Mouse (Mus musculus): ENCODE measurements around the gene Sgms1. TPM values are rescaled to one million over a fixed set of nuclear protein-coding genes. Genes with fewer than 3 reads are reported as not detected.

Sgms1 gene
- polyA plus RNA-seq (2012; ENCODE audit: low replicate concordance): 9.0 and 12.8 TPM in 2 replicates

GRCm38 (mm10) chr19:32389001-32389871 is at the start of gene Sgms1:
TSS of gene Sgms1 (minus strand) at chr19:32389714.

DNA sequence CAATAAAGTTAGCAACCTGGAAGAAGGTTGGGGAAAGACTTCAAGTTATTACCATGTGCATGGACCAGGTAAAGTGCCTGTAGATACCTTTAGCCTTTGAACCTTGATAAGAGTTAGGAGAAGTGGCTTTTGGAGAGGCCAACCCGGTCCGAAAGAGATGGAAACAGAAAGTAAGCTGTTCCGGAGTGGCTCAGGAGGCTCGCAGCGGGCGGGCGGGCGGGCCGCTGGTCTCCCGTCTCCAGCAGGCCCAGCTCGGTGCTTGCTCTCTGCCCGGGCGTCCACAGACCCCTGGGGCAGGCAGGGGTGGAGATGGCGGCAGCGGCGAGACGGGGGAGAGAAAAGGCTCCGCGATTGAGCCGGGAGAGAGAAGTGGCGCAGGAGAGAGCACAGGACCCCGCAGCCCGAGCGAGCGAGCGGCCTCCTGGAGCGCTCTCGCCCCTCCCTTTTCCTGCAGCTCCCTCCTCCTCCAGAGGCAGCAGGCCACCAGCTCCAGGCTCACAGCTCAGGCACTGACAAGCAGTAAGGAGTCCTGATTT is 281.7 kb downstream of the Sgms1 start, which contains the start of gene Asah2:
Asah2 (minus strand) TSS at position 441 of the 536 bp plus-strand sequence.

Other genes starting within 250 kb of the Sgms1 start
- gene Rpl9-ps6, start 76.9 kb upstream of the Sgms1 start, polyA plus RNA-seq (2012; ENCODE audit: low replicate concordance): 0.75 and 4.3 TPM in 2 replicates
- gene Minpp1, start 96.1 kb upstream of the Sgms1 start, polyA plus RNA-seq (2012; ENCODE audit: low replicate concordance): 95.4 and 136 TPM in 2 replicates
- gene Papss2, start 206.1 kb upstream of the Sgms1 start, polyA plus RNA-seq (2012; ENCODE audit: low replicate concordance): 0.26 and 0.56 TPM in 2 replicates